Mouse (Mus musculus): ENCODE data around the gene Zswim3.

DNA sequence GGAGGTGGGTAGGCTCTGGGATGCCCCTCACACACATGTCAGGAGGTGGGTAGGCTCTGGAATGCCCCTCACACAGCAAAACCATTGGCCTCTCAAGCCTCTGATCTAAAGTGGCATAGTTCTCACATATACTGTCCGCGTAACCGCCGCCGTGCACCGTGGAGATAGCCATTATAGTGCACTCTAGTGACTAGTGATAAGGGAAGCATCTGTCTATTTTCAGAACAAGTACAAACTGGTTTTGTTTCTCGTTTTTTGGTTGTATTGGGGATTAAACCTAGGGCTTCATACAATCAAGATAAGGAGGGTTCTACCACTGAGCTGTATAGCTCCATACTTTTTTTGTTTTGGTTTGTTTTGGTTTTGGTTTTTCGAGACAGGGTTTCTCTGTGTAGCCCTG, 10.9 kb downstream of the Zswim3 start:
- TF ChIP-seq POLR2A (IDR thresholded peaks at IDR 0.05; ENCODE audit: low read depth, low read length) (no peak), CTCF (conservative IDR thresholded peaks at IDR 0.05; ENCODE audit: insufficient read depth, insufficient read length, low read depth, low read length) (no peak)
